Mouse (Mus musculus) urinary bladder, postnatal 0 days (tissue): Measurements from ENCODE around the gene Snapc3. TPM values are rescaled to one million over a fixed set of nuclear protein-coding genes. Genes with fewer than 3 reads are reported as not detected.

Experiments
- polyA plus RNA-seq: library from polyadenylated mRNA; unstranded; fragments of >200 nt; fragmentation: Nextera tagmentation; extraction: Ambion mirVana; gene quantifications from 2 replicates; pipeline ENCODE4 v1.2.1, GENCODE M21; 2015

Gene Snapc3
- polyA plus RNA-seq: 24.9 and 25.4 TPM in 2 replicates

DNA sequence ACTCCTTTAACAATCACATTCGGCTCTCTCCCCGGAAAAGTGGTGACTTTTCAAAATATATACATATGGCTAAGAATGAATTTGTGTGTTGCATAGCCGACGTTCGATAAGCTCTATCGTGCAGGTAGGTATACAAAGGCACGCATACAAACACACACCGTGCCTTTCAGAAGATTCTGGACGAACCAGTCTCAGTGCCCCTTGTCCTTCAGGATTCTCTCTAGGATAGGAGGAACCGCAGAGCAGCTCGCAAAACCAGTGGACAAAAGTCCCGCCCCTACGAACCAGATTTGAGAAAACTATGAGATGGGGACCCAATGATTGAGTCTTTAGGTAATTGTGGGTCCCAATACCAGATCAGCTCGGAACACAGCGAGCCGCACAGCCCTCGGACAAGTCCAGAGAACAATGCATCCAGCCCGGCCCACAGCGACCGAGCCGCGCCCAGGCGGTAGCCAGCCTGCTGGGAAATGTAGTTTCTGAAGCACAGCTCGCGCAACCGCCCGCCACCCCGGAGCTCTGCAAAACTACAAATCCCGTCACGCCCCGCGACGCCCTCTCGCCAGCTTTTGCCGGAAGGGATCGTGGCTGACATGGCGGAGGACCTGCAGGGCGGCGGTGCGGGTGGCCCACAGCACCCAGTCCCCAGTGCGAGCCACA lies at the start of gene Snapc3:
Gene Snapc3 (plus strand): TSS at position 565 of the 660 bp plus-strand sequence.

DNA sequence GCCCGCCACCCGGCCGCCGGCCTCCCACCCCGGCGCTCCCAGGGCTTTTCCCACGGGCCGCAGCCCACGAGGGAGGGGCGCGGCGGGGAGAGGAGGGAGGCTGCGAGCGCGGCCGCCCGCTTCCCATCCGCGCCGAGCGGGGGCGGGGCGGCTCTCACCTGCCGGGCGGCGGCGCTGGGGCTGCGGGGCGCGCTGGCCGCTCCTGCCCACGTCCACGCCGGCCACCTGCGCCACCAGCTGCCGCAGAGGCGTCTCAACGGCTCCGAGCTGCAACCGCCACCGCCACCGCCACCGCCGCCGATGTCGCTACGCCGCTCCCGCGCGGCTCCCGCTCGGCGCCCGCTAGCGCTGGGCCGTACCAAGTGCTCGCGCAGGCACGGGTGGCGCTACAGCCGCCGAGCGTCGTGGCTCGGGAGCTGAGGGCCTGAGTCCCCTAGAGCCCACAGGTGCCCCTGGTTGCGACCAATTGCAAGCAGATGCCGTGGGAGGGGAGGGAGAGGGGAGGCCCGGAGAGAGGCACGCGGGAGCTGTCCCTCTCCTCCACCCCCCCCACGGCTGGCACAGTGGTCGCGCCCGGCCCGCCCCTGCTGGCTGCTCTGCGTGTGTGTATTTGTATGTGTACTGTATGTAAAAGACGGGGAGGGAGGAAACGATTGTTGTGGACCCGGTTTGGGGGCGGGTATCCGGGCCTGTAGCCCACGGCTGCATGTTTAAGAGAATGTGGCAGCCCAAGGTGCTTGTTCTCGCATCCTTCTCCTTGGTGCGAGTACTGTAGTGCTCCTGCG lies 68.8 kb downstream of the Snapc3 start, which contains the start of gene Psip1:
Gene Psip1 (minus strand): TSS at position 343 of the 785 bp plus-strand sequence.

Other genes starting within 250 kb of the Snapc3 start
- 6.4 and 7.7 TPM in 2 replicates for gene Ttc39b, start 93.5 kb upstream of the Snapc3 start, polyA plus RNA-seq
- 38.7 and 47.1 TPM in 2 replicates for gene Psip1, start 68.7 kb downstream of the Snapc3 start, polyA plus RNA-seq
- gene Ccdc171, start 107.8 kb downstream of the Snapc3 start, polyA plus RNA-seq: 0.99 and 1.3 TPM in 2 replicates